Mouse (Mus musculus) left cerebral cortex, adult 2 months (tissue): ENCODE data around the gene Rab30. TPM values are rescaled to one million over a fixed set of nuclear protein-coding genes. Genes with fewer than 3 reads are reported as not detected.

ENCODE experiments used
- DNase-seq, 2 experiments: peaks; one replicate each; pipeline ENCODE4 v3.0.0; 2021 to 2022; ENCODE audit warnings: low spot score in 2 of 2, mixed read lengths in 1 of 2; ENCODE audit errors: extremely low spot score in 1 of 2
- H3K27ac ChIP-seq: fragments of 200-600 bp; 2 replicates; pipeline ENCODE4 v1.8.1; 2022
- H3K4me3 ChIP-seq: fragments of 200-600 bp; 2 replicates; pipeline ENCODE4 v1.8.1; 2022
- CTCF ChIP-seq: fragments of 200-600 bp; IDR thresholded peaks from 2 replicates; pipeline ENCODE4 v1.8.1; 2022; ENCODE audit warnings: antibody characterized with exemption, mild to moderate bottlenecking, moderate library complexity
- intact Hi-C: fragments of 180-260 bp; cut with DNase I; formaldehyde crosslinking; loops from one replicate; pipeline ENCODE4 v1.15.1; 2025
- total RNA-seq, 2 experiments: library from RNA; stranded (reverse); gene quantifications; 2 replicates each; pipeline ENCODE4 v1.2.3; 2021

Gene Rab30
- total RNA-seq, 2 experiments from 2014 or later = 38.7 to 43.6 TPM

GRCm38 (mm10) chr7:92826248-92826647 lies 84.8 kb downstream of the Rab30 start:
- intact Hi-C loops = loop anchor here (5.0 kb wide), 1 partner anchor 84 kb away; the partner anchor contains the start of gene Rab30
- no peak for DNase-seq
- no peak overlapping the region for H3K4me3 ChIP-seq
- no peak for TF ChIP-seq CTCF
- no peak overlapping the region for H3K27ac ChIP-seq

GRCm38 (mm10) chr7:92827981-92828380 lies 86.6 kb downstream of the Rab30 start:
- no peak overlapping the region for H3K27ac ChIP-seq
- H3K4me3 ChIP-seq = no peak overlapping the region
- intact Hi-C loops = loop anchor here (5.0 kb wide), 1 partner anchor 86 kb away; the partner anchor contains the start of gene Rab30
- no peak for DNase-seq
- peak; percentile 36 for TF ChIP-seq CTCF

DNA sequence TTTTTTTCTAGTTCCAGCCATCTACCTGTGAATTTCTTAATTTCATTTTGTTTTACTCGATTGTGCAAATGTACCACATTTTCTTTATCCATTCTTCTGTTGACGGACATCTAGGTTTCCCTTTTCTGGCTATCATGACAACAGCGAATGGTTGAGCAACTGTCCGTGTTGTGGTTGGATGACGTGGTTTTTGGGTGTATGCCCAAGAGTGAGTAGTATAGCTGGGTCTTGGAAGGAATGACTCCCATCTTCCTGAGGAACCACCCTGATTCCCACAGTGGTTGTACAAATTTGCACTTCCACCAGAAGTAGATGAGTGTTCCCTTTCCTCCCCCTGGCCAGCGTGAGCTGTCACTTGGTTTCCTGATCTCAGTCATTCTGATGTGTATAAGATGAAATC lies 91.0 kb downstream of the Rab30 start:
- TF ChIP-seq CTCF = no peak
- Histone ChIP-seq H3K27ac (no peak overlapping the region), H3K4me3 (no peak overlapping the region)
- no peak for DNase-seq
- intact Hi-C loops = no loop called here

DNA sequence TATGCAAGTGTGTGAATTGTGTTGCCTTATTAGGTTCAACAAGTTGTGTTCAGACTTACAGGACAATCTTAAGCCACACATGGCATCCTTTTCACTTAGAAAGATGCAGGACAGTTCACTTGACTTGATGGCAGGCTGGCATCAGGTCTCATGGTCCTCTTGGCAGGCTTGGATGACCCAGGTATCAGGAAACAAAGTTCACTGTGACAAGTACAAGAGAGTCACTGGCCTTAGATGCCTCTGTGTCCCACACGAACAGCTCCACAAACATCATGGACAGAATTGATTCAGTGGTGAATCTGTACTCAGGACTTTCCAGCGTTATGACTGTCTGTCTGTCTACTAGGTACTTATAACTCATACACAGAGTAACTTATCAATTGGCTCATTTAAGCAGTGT lies 93.0 kb downstream of the Rab30 start:
- no peak overlapping the region for H3K4me3 ChIP-seq
- intact Hi-C loops = no loop called here
- DNase-seq = no peak
- H3K27ac ChIP-seq = no peak overlapping the region
- no peak for TF ChIP-seq CTCF

DNA sequence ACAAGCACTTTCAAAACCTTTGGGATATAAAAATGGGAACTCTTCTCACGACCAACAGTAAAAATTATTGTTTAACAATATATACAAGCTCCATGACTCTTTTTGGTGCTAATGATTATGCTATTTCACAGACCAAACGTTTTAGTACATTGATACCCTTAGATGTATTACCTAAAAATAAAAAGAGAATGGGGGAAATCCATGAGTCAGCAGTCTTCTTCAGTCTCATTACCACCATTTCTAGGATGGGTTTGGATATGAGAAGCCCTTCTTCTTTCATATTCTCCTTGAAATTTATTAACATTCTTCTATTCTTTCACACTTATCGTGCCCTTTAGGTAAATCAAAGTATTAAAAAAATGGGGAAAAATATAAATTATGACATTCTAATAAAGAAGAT lies 95.0 kb downstream of the Rab30 start:
- no peak for TF ChIP-seq CTCF
- intact Hi-C loops = no loop called here
- Histone ChIP-seq H3K4me3 (no peak overlapping the region), H3K27ac (no peak overlapping the region)
- no peak for DNase-seq

DNA sequence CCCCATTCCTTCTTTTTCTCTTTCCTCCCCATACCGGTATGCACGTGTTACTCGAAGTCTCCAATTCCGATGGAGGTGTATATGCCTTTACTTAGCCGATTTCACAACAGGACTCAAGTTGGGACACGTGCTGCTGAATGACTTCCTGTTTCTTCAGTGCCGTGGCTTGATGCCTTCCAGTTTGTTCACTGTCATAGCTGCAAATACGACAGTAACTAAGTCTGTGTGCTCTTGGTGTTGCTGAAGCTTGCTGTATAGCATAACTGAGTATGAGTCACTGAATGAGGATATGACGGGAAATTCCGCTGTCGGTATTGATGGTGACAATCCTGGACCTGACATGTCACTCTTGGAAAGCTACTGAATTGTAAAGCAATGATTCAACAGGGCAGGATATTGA lies 95.8 kb downstream of the Rab30 start:
- H3K27ac ChIP-seq = no peak overlapping the region
- no peak overlapping the region for H3K4me3 ChIP-seq
- TF ChIP-seq CTCF = no peak
- no peak for DNase-seq
- intact Hi-C loops = no loop called here

GRCm38 (mm10) chr7:92837907-92838306 lies 96.5 kb downstream of the Rab30 start:
- intact Hi-C loops = no loop called here

GRCm38 (mm10) chr7:92842254-92842653 lies 100.9 kb downstream of the Rab30 start:
- DNase-seq = no peak
- Histone ChIP-seq H3K4me3 (no peak overlapping the region), H3K27ac (no peak overlapping the region)
- intact Hi-C loops = no loop called here
- TF ChIP-seq CTCF = no peak

More at GRCm38 (mm10) chr7:92837907-92838306, 96.5 kb downstream of the Rab30 start:
- Histone ChIP-seq H3K4me3 (no peak overlapping the region), H3K27ac (no peak overlapping the region)
- peak; percentile 32 for TF ChIP-seq CTCF
- DNase-seq = no peak

- intact Hi-C loops = no loop called here
- no peak for TF ChIP-seq CTCF
- no peak overlapping the region for H3K27ac ChIP-seq
- H3K4me3 ChIP-seq = no peak overlapping the region
- no peak for DNase-seq
These were observed 106.8 kb downstream of the Rab30 start for GRCm38 (mm10) chr7:92848246-92848645.

GRCm38 (mm10) chr7:92866526-92866925 lies 125.1 kb downstream of the Rab30 start:
- intact Hi-C loops = loop anchor here (2.0 kb wide), 1 partner anchor 126 kb away; the partner anchor contains the start of gene Rab30
- Histone ChIP-seq H3K4me3 (no peak overlapping the region), H3K27ac (no peak overlapping the region)
- TF ChIP-seq CTCF = peak; percentile 70
- no peak for DNase-seq

DNA sequence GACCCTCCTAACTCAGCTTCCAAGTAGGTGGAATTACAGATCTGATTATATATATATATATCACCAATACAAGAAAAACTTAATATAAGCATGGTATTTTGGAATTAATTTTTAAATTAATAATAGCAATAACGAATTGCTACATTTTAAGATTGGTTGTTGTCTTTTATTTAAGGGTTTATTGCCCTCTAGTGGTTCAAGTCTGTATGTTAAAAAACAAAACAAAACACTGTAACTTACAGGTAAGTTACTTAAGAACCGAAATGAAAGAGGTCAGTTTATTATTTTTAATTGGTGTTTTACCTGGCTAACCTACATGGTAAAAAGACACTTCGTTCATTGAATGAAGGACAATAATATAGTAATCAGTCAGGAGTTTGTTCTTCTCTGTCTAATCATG lies 128.8 kb downstream of the Rab30 start:
- peak; percentile 58 for TF ChIP-seq CTCF
- DNase-seq = no peak
- intact Hi-C loops = loop anchor here (5.0 to 10.0 kb wide), 3 partner anchors 97 to 765 kb away; partner anchors contain the start of gene Ccdc90b
- Histone ChIP-seq H3K4me3 (no peak overlapping the region), H3K27ac (no peak overlapping the region)

DNA sequence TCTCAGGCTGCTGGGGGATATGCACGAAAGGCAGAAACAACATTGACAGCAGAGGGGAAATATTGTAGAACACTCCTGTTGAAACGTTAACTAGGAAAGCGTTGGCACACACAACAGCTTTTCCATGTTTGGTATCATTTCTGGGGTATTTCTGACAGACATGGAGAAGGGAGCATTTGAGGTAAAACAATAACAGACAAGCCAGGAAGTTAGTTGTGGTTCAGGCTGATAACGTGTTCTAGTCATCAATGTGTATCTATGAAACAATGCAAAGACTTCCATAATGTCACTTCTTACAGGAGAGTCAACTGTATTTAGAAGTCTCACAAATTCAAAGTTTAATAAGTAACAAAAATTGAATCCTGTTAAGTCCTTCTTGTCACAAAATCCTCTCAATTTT lies 130.2 kb downstream of the Rab30 start:
- intact Hi-C loops = loop anchor here (5.0 to 10.0 kb wide), 3 partner anchors 96 to 767 kb away; partner anchors contain the start of gene Ccdc90b
- no peak for TF ChIP-seq CTCF
- DNase-seq = no peak
- Histone ChIP-seq H3K4me3 (no peak overlapping the region), H3K27ac (no peak overlapping the region)

GRCm38 (mm10) chr7:92874116-92874675 lies 132.8 kb downstream of the Rab30 start, which contains the start of the genes Ddias and Prcp:
Gene Ddias (minus strand): TSS chr7:92874247.
Gene Prcp (plus strand): TSS chr7:92874470.
- intact Hi-C loops = loop anchor here (1.0 to 10.0 kb wide), 8 partner anchors 23 to 769 kb away; partner anchors contain the start of genes Ankrd42, Ccdc90b and Pcf11
- peak within 1 kb of the TSS; percentile 72 for H3K4me3 ChIP-seq
- peak; percentile 97 for TF ChIP-seq CTCF
- peak within 1 kb of the TSS; percentile 99 for H3K27ac ChIP-seq
- peak; percentile 89 to 92 for DNase-seq
